In the genomic region with DNA sequence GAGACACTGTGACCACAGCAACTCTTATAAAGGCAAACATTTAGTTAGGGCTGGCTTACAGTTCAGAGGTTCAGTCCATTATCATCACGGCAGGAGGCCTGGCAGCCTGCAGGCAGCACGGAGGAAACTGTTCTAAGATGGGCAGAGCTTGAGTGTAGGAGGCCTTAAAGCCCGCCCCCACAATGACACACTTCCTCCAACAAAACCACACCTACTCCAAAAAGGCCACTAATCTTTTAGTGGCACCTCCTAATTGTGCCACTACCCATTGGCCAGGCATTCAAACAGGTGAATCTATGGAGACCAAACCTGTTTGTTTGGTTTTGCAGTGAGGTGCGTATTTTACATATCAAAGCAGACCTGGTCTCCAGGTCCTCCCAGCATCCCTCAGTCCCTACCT, we compare ENCODE assay signal across 22 mouse cellular contexts. TPM values are rescaled to one million over a fixed set of nuclear protein-coding genes. Genes with fewer than 3 reads are reported as not detected.
"Had no signal": no experiment of that assay in that cellular context is flagged by ENCODE, and none has a peak within 500 bp of the region (broad histone marks: within the 10 kb centered on the region; RNA-seq: fewer than 3 reads in every experiment).

No protein-coding gene starts in this region.

- H3K27ac ChIP-seq: left cerebral cortex, adult 2 months; limb, embryonic 15.5 days; liver, embryonic 13.5 days; lung, embryonic 15.5 days; macrophage; midbrain, embryonic 15.5 days; neural tube, embryonic 13.5 days; stomach, embryonic 15.5 days had no signal

- H3K9ac ChIP-seq: limb, embryonic 15.5 days; liver, embryonic 13.5 days; liver, postnatal 0 days; lung, embryonic 15.5 days; midbrain, embryonic 15.5 days; neural tube, embryonic 13.5 days; stomach, embryonic 15.5 days had no signal

- DNase-seq: kidney, adult 2 months; kidney, postnatal 4 days; liver, embryonic 13.5 days; liver, postnatal 0 days; lung, postnatal 14 days; retina, postnatal 1 day; right cerebral cortex, postnatal 4 days; spleen, adult 18-20 months; thymus, postnatal 36 days had no signal

- H3K9me3 ChIP-seq: limb, embryonic 15.5 days; liver, embryonic 13.5 days; lung, embryonic 15.5 days; midbrain, embryonic 15.5 days; neural tube, embryonic 13.5 days; stomach, embryonic 15.5 days had no signal

- H3K36me3 ChIP-seq: limb, embryonic 15.5 days; liver, embryonic 13.5 days; lung, embryonic 15.5 days; midbrain, embryonic 15.5 days; neural tube, embryonic 13.5 days; stomach, embryonic 15.5 days had no signal

- H3K4me3 ChIP-seq: left cerebral cortex, adult 2 months; limb, embryonic 15.5 days; liver, embryonic 13.5 days; lung, embryonic 15.5 days; megakaryocyte, embryonic 14.5 days; midbrain, embryonic 15.5 days; neural tube, embryonic 13.5 days; stomach, embryonic 15.5 days had no signal

- H3K4me2 ChIP-seq: limb, embryonic 15.5 days; liver, embryonic 13.5 days; lung, embryonic 15.5 days; midbrain, embryonic 11.5 days; midbrain, embryonic 15.5 days; neural tube, embryonic 13.5 days; stomach, embryonic 15.5 days had no signal

- H3K27me3 ChIP-seq: limb, embryonic 15.5 days; liver, embryonic 13.5 days; lung, embryonic 15.5 days; midbrain, embryonic 15.5 days; neural tube, embryonic 13.5 days; stomach, embryonic 15.5 days had no signal

- H3K4me1 ChIP-seq: limb, embryonic 15.5 days; liver, embryonic 13.5 days; lung, embryonic 15.5 days; megakaryocyte, embryonic 14.5 days; midbrain, embryonic 15.5 days; neural tube, embryonic 13.5 days; stomach, embryonic 15.5 days had no signal

- ATAC-seq: liver, postnatal 0 days; midbrain, embryonic 15.5 days had no signal

RNA-seq across cellular contexts. Expression of a gene that starts 57.8 kb away (rescaled TPM):
- total RNA-seq: layer of hippocampus, adult 8-10 months; layer of hippocampus, postnatal 25 days; monocyte, adult 5-6 weeks had no signal
- polyA plus RNA-seq: kidney, adult 2 months; limb, embryonic 11.5 days; liver, embryonic 13.5 days; liver, postnatal 0 days; lung, embryonic 15.5 days; macrophage; midbrain, embryonic 11.5 days; midbrain, embryonic 15.5 days; neural tube, embryonic 13.5 days; stomach, embryonic 15.5 days had no signal
